In genomic region chr10:85916498-85917309, GRCm38 (mm10) we compare ENCODE assay signal across 8 mouse cellular contexts. TPM values are rescaled to one million over a fixed set of nuclear protein-coding genes. Genes with fewer than 3 reads are reported as not detected.
DNase-seq lines count a peak whose midpoint lies in the region; ATAC-seq lines count a peak whose summit lies in the region.

Gene Prdm4 (minus strand): TSS chr10:85917142.

- peak within 1 kb of the TSS; percentile 89 for H3K27ac ChIP-seq in hindbrain, embryonic 11.5 days (ENCODE audit: low read depth, low read length)

- no peaks in the 10 kb centered on the region for H3K9me3 ChIP-seq in hindbrain, embryonic 11.5 days (ENCODE audit: control insufficient read depth, low read length)

- peak within 1 kb of the TSS; percentile 95 for H3K4me3 ChIP-seq in hindbrain, embryonic 11.5 days (ENCODE audit: low read depth, low read length)

- peak; percentile 99 for DNase-seq in Muller cell, postnatal 12 days (ENCODE audit: inconsistent ontology term)
- peak; percentile 97 for DNase-seq in cerebellum, adult 9-11 months
- peak; percentile 97 to 98 for DNase-seq in frontal cortex, adult 2 months (ENCODE audit: extremely low spot score in 1 of 2, low spot score in 1 of 2)
- DNase-seq in hindbrain, embryonic 11.5 days (ENCODE audit: low spot score), result peak; percentile 99
- peak; percentile 93 to 96 for DNase-seq in layer of hippocampus, postnatal 10 days (ENCODE audit: low spot score in 2 of 2)
- DNase-seq in lung, postnatal 10 days, result peak; percentile 99
- DNase-seq in ovary, postnatal 36 days (ENCODE audit: low spot score), result peak; percentile 97
- peak; percentile 96 for DNase-seq in thymus, postnatal 25 days

- peak within 1 kb of the TSS; percentile 90 for H3K9ac ChIP-seq in hindbrain, embryonic 11.5 days (ENCODE audit: low read depth, low read length)

- H3K4me1 ChIP-seq in hindbrain, embryonic 11.5 days (replicated peaks; ENCODE audit: control insufficient read depth, insufficient read depth, low read length), result peaks cover 4% of the 10 kb centered on the region; the same call in 1 of the 2 replicates

- WGBS in hindbrain, embryonic 11.5 days, result under 1% methylated on average over 76 of the region's 90 CpGs

- peak; percentile 100 for ATAC-seq in hindbrain, embryonic 11.5 days (ENCODE audit: low FRiP score)

- H3K27me3 ChIP-seq in hindbrain, embryonic 11.5 days (ENCODE audit: control insufficient read depth, insufficient read depth, low read length), result no peaks in the 10 kb centered on the region

- peak within 1 kb of the TSS; percentile 78 for H3K4me2 ChIP-seq in hindbrain, embryonic 11.5 days (replicated peaks; ENCODE audit: low read depth, low read length)

- no peaks in the 10 kb centered on the region for H3K36me3 ChIP-seq in hindbrain, embryonic 11.5 days (ENCODE audit: control insufficient read depth, insufficient read depth, low read length)

RNA-seq across cellular contexts. Expression of gene Prdm4, which starts in this region (rescaled TPM):
- polyA plus RNA-seq in frontal cortex, adult 2 months (2012; rRNA removed), result 26.4 and 29.8 TPM in 2 replicates
- polyA plus RNA-seq in hindbrain, embryonic 11.5 days (2014; fragmentation: Nextera tagmentation; extraction: Ambion mirVana), result 37.3 and 39.5 TPM in 2 replicates
- total RNA-seq in layer of hippocampus, postnatal 10 days (2021), result 10 to 100 TPM; 30.4 to 34.3 TPM

Comparison
In these comparisons a context has a peak if more than half of its experiments do, and no peak if none do; other contexts are left out.
1. Peak in every context shown above with its lines: DNase-seq, ATAC-seq, H3K4me3 ChIP-seq and H3K27ac ChIP-seq.